Comparison of ENCODE assay signal across 9 mouse cellular contexts in genomic region chr11:75053722-75054121, GRCm38 (mm10).
DNase-seq lines count a peak whose midpoint lies in the region; ATAC-seq and TF ChIP-seq lines count a peak whose summit lies in the region.
"Had no signal": no experiment of that assay in that cellular context is flagged by ENCODE, and none has a peak within 500 bp of the region (broad histone marks: within the 10 kb centered on the region; RNA-seq: fewer than 3 reads in every experiment).

No protein-coding gene starts in this region.

- H3K9ac ChIP-seq in intestine, embryonic 16.5 days (ENCODE audit: low read depth, low read length) = no peak overlapping the region
- H3K9ac ChIP-seq: neural tube, embryonic 12.5 days had no signal

- ATAC-seq in intestine, embryonic 16.5 days = peak; percentile 2; the same call in 1 of the 2 replicates

- H3K27me3 ChIP-seq in intestine, embryonic 16.5 days (replicated peaks; ENCODE audit: control insufficient read depth, insufficient read depth, low read length) = no peaks in the 10 kb centered on the region
- H3K27me3 ChIP-seq: neural tube, embryonic 12.5 days had no signal

- no peak for TF ChIP-seq CTCF in left cerebral cortex, adult 2 months (IDR thresholded peaks at IDR 0.05)
- TF ChIP-seq CTCF in embryonic fibroblast, embryonic 13.5 days (IDR thresholded peaks at IDR 0.05; ENCODE audit: borderline replicate concordance, insufficient read depth, low read length) = no peak

- WGBS in intestine, embryonic 16.5 days = 36% methylated on average over 7 of the region's 7 CpGs

- no peak for DNase-seq in left cerebral cortex, adult 2 months (ENCODE audit: extremely low spot score in 1 of 2, low spot score in 2 of 2)
- no peak for DNase-seq in left cerebral cortex, postnatal 4 days
- DNase-seq in skeletal muscle tissue, adult 2 months (ENCODE audit: low read depth, low spot score) = peak; percentile 30
- DNase-seq in layer of hippocampus, adult 18-20 months (ENCODE audit: low spot score in 2 of 2) = no peak
- DNase-seq in adipocyte (ENCODE audit: low spot score) = no peak

- no peak overlapping the region for H3K4me3 ChIP-seq in left cerebral cortex, adult 2 months
- no peak overlapping the region for H3K4me3 ChIP-seq in embryonic fibroblast, embryonic 13.5 days (ENCODE audit: insufficient read depth, low read length)
- no peak overlapping the region for H3K4me3 ChIP-seq in intestine, embryonic 16.5 days (ENCODE audit: low read length)
- H3K4me3 ChIP-seq: neural tube, embryonic 12.5 days had no signal

- intact Hi-C loops in left cerebral cortex, adult 2 months (cut with DNase I) = loop anchor here (2.0 to 5.0 kb wide), 3 partner anchors 35 to 64 kb away; no protein-coding TSS in a partner anchor
- intact Hi-C loops in left cerebral cortex, postnatal 4 days (cut with DNase I) = no loop called here

- H3K9me3 ChIP-seq in intestine, embryonic 16.5 days (ENCODE audit: control insufficient read depth, low read length) = no peaks in the 10 kb centered on the region
- H3K9me3 ChIP-seq: G1E; neural tube, embryonic 12.5 days had no signal

- no peak for TF ChIP-seq POLR2A in embryonic fibroblast, embryonic 13.5 days (IDR thresholded peaks at IDR 0.05; ENCODE audit: low read depth, low read length)

- peak overlapping the region; percentile 64 for H3K27ac ChIP-seq in left cerebral cortex, adult 2 months
- peak overlapping the region; percentile 99 for H3K27ac ChIP-seq in embryonic fibroblast, embryonic 13.5 days (ENCODE audit: insufficient read depth, low read length)
- H3K27ac ChIP-seq in intestine, embryonic 16.5 days (ENCODE audit: low read length) = peak overlapping the region; percentile 89
- H3K27ac ChIP-seq: neural tube, embryonic 12.5 days had no signal

- H3K36me3 ChIP-seq in intestine, embryonic 16.5 days (ENCODE audit: control insufficient read depth, insufficient read depth, low read length) = no peaks in the 10 kb centered on the region

- H3K4me2 ChIP-seq in intestine, embryonic 16.5 days (ENCODE audit: low read depth, low read length) = no peak overlapping the region
- H3K4me2 ChIP-seq: neural tube, embryonic 12.5 days had no signal

- peaks cover 37% of the 10 kb centered on the region for H3K4me1 ChIP-seq in embryonic fibroblast, embryonic 13.5 days (ENCODE audit: control insufficient read depth, insufficient read depth, low read length)
- H3K4me1 ChIP-seq in intestine, embryonic 16.5 days (ENCODE audit: control insufficient read depth, insufficient read depth, low read length) = peaks cover 47% of the 10 kb centered on the region
